Mouse (Mus musculus): ENCODE results near the gene Tep1.
A peak's percentile ranks its signal among the peaks of the same experiment; 100 is the strongest.

Tep1 gene

GRCm38 (mm10) chr14:50855788-50856187 is 14.6 kb downstream of the Tep1 start:
- Histone ChIP-seq H3K4me3 (replicated peaks; ENCODE audit: low read length) (no peak overlapping the region), H3K4me1 (replicated peaks; ENCODE audit: low read depth, low read length) (peaks cover 5% of the 10 kb centered on the region; the same call in 1 of the 2 replicates), H3K9me3 (ENCODE audit: low read length) (peaks cover 3% of the 10 kb centered on the region; the same call in 1 of the 2 replicates), H3K36me3 (ENCODE audit: insufficient read depth, low read length) (peaks cover 56% of the 10 kb centered on the region), H3K27me3 (ENCODE audit: insufficient read depth, low read length) (no peaks in the 10 kb centered on the region)
- no peak for TF ChIP-seq NANOG (IDR thresholded peaks at IDR 0.05; ENCODE audit: borderline replicate concordance, low read length)
- no peak for TF ChIP-seq POU5F1 (IDR thresholded peaks at IDR 0.05; ENCODE audit: borderline replicate concordance, low read length)
- no peak for TF ChIP-seq CTCF (conservative IDR thresholded peaks at IDR 0.05; ENCODE audit: low read length)

- H3K9me3 ChIP-seq (ENCODE audit: low read length) = no peaks in the 10 kb centered on the region
- no peak overlapping the region for H3K4me3 ChIP-seq (replicated peaks; ENCODE audit: low read length)
- peaks cover 46% of the 10 kb centered on the region for H3K36me3 ChIP-seq (ENCODE audit: insufficient read depth, low read length)
- peaks cover 16% of the 10 kb centered on the region for H3K4me1 ChIP-seq (replicated peaks; ENCODE audit: low read depth, low read length)
- no peaks in the 10 kb centered on the region for H3K27me3 ChIP-seq (ENCODE audit: insufficient read depth, low read length)
- no peak for TF ChIP-seq POU5F1 (IDR thresholded peaks at IDR 0.05; ENCODE audit: borderline replicate concordance, low read length)
- TF ChIP-seq NANOG (IDR thresholded peaks at IDR 0.05; ENCODE audit: borderline replicate concordance, low read length) = no peak
- TF ChIP-seq CTCF (conservative IDR thresholded peaks at IDR 0.05; ENCODE audit: low read length) = peak; percentile 42
Observed at GRCm38 (mm10) chr14:50837236-50837635, 33.1 kb downstream of the Tep1 start.

DNA sequence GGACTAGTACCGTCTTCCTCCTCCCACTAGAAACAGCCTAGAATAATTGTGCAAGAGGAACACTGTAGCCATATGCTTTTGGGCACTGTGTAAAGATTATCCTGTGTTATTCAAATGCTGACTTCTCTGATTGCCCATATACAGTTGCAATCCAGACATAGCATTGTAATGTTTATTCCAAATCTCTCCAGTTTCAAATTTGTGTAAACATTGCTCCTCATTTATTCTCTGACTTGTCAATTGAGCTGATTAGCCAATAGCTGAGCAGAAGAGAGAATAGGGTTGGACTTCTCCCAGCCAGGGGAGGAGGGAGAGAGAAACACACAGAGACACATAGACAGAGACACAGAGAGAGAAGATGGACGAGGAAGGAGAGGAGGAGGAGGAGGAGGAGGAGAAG is 35.9 kb downstream of the Tep1 start:
- Histone ChIP-seq H3K36me3 (ENCODE audit: insufficient read depth, low read length) (peaks cover 36% of the 10 kb centered on the region), H3K4me3 (replicated peaks; ENCODE audit: low read length) (no peak overlapping the region), H3K9me3 (ENCODE audit: low read length) (no peaks in the 10 kb centered on the region), H3K27me3 (ENCODE audit: insufficient read depth, low read length) (peaks cover 4% of the 10 kb centered on the region), H3K4me1 (replicated peaks; ENCODE audit: low read depth, low read length) (peaks cover 21% of the 10 kb centered on the region)
- TF ChIP-seq CTCF (conservative IDR thresholded peaks at IDR 0.05; ENCODE audit: low read length) (no peak), POU5F1 (IDR thresholded peaks at IDR 0.05; ENCODE audit: borderline replicate concordance, low read length) (no peak), NANOG (IDR thresholded peaks at IDR 0.05; ENCODE audit: borderline replicate concordance, low read length) (no peak)

GRCm38 (mm10) chr14:50833964-50834363 is 36.4 kb downstream of the Tep1 start:
- H3K27me3 ChIP-seq (ENCODE audit: insufficient read depth, low read length) = peaks cover 7% of the 10 kb centered on the region
- H3K4me1 ChIP-seq (replicated peaks; ENCODE audit: low read depth, low read length) = peaks cover 24% of the 10 kb centered on the region
- H3K4me3 ChIP-seq (replicated peaks; ENCODE audit: low read length) = no peak overlapping the region
- peaks cover 36% of the 10 kb centered on the region for H3K36me3 ChIP-seq (ENCODE audit: insufficient read depth, low read length)
- TF ChIP-seq POU5F1 (IDR thresholded peaks at IDR 0.05; ENCODE audit: borderline replicate concordance, low read length) = no peak
- TF ChIP-seq CTCF (conservative IDR thresholded peaks at IDR 0.05; ENCODE audit: low read length) = no peak
- no peak for TF ChIP-seq NANOG (IDR thresholded peaks at IDR 0.05; ENCODE audit: borderline replicate concordance, low read length)
- no peaks in the 10 kb centered on the region for H3K9me3 ChIP-seq (ENCODE audit: low read length)

- no peak overlapping the region for H3K4me3 ChIP-seq (replicated peaks; ENCODE audit: low read length)
- H3K27me3 ChIP-seq (ENCODE audit: insufficient read depth, low read length) = peaks cover 9% of the 10 kb centered on the region
- no peak for TF ChIP-seq POU5F1 (IDR thresholded peaks at IDR 0.05; ENCODE audit: borderline replicate concordance, low read length)
- no peak for TF ChIP-seq NANOG (IDR thresholded peaks at IDR 0.05; ENCODE audit: borderline replicate concordance, low read length)
- no peak for TF ChIP-seq CTCF (conservative IDR thresholded peaks at IDR 0.05; ENCODE audit: low read length)
Observed at GRCm38 (mm10) chr14:50829878-50830277, 40.5 kb downstream of the Tep1 start.

DNA sequence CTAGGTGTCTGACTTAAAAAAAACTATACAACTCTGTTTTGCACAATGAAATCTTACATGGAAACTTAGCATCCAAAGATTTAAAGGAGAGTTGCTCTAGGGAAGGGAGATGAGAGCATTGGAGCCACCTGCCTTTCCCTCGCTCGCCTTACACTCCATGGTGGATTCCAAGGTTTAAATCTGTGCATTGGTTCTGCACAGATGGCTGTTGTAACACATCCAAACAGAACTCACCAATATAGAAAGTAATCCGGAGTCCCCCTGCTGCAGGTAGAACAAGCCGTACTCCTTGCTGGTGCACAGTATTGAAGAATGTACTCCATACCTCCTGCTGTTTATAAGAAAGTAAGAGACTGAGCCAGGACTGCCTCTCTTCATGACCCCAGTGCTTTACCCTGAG is 43.8 kb downstream of the Tep1 start:
- peaks cover 9% of the 10 kb centered on the region for H3K27me3 ChIP-seq (ENCODE audit: insufficient read depth, low read length)
- peaks cover 12% of the 10 kb centered on the region for H3K4me1 ChIP-seq (replicated peaks; ENCODE audit: low read depth, low read length)
- TF ChIP-seq NANOG (IDR thresholded peaks at IDR 0.05; ENCODE audit: borderline replicate concordance, low read length) = no peak
- no peak overlapping the region for H3K4me3 ChIP-seq (replicated peaks; ENCODE audit: low read length)
- H3K9me3 ChIP-seq (ENCODE audit: low read length) = no peaks in the 10 kb centered on the region
- H3K36me3 ChIP-seq (ENCODE audit: insufficient read depth, low read length) = peaks cover 38% of the 10 kb centered on the region

More at GRCm38 (mm10) chr14:50829878-50830277, 40.5 kb downstream of the Tep1 start:
- H3K4me1 ChIP-seq (replicated peaks; ENCODE audit: low read depth, low read length) = peaks cover 12% of the 10 kb centered on the region
- H3K9me3 ChIP-seq (ENCODE audit: low read length) = no peaks in the 10 kb centered on the region
- H3K36me3 ChIP-seq (ENCODE audit: insufficient read depth, low read length) = peaks cover 19% of the 10 kb centered on the region

- no peaks in the 10 kb centered on the region for H3K9me3 ChIP-seq (ENCODE audit: low read length)
- H3K36me3 ChIP-seq (ENCODE audit: insufficient read depth, low read length) = peaks cover 56% of the 10 kb centered on the region
- no peak overlapping the region for H3K4me3 ChIP-seq (replicated peaks; ENCODE audit: low read length)
- peaks cover 5% of the 10 kb centered on the region; the same call in 1 of the 2 replicates for H3K27me3 ChIP-seq (ENCODE audit: insufficient read depth, low read length)
- peaks cover 4% of the 10 kb centered on the region; the same call in 1 of the 2 replicates for H3K4me1 ChIP-seq (replicated peaks; ENCODE audit: low read depth, low read length)
- TF ChIP-seq POU5F1 (IDR thresholded peaks at IDR 0.05; ENCODE audit: borderline replicate concordance, low read length) (no peak), CTCF (conservative IDR thresholded peaks at IDR 0.05; ENCODE audit: low read length) (no peak), NANOG (IDR thresholded peaks at IDR 0.05; ENCODE audit: borderline replicate concordance, low read length) (no peak)
Observed at GRCm38 (mm10) chr14:50824219-50824618, 46.1 kb downstream of the Tep1 start.

- Histone ChIP-seq H3K36me3 (ENCODE audit: insufficient read depth, low read length) (peaks cover 65% of the 10 kb centered on the region), H3K9me3 (ENCODE audit: low read length) (no peaks in the 10 kb centered on the region), H3K4me1 (replicated peaks; ENCODE audit: low read depth, low read length) (no peaks in the 10 kb centered on the region), H3K4me3 (replicated peaks; ENCODE audit: low read length) (no peak overlapping the region), H3K27me3 (ENCODE audit: insufficient read depth, low read length) (no peaks in the 10 kb centered on the region)
- TF ChIP-seq NANOG (IDR thresholded peaks at IDR 0.05; ENCODE audit: borderline replicate concordance, low read length) = no peak
- TF ChIP-seq CTCF (conservative IDR thresholded peaks at IDR 0.05; ENCODE audit: low read length) = peak; percentile 34
- no peak for TF ChIP-seq POU5F1 (IDR thresholded peaks at IDR 0.05; ENCODE audit: borderline replicate concordance, low read length)
Observed at GRCm38 (mm10) chr14:50823240-50823639, 47.1 kb downstream of the Tep1 start.

GRCm38 (mm10) chr14:50813060-50813459 is 57.3 kb downstream of the Tep1 start:
- Histone ChIP-seq H3K9me3 (ENCODE audit: low read length) (no peaks in the 10 kb centered on the region), H3K4me3 (replicated peaks; ENCODE audit: low read length) (no peak overlapping the region), H3K27me3 (ENCODE audit: insufficient read depth, low read length) (no peaks in the 10 kb centered on the region), H3K4me1 (replicated peaks; ENCODE audit: low read depth, low read length) (peaks cover 19% of the 10 kb centered on the region), H3K36me3 (ENCODE audit: insufficient read depth, low read length) (peaks cover 81% of the 10 kb centered on the region)
- TF ChIP-seq NANOG (IDR thresholded peaks at IDR 0.05; ENCODE audit: borderline replicate concordance, low read length) (no peak), POU5F1 (IDR thresholded peaks at IDR 0.05; ENCODE audit: borderline replicate concordance, low read length) (no peak), CTCF (conservative IDR thresholded peaks at IDR 0.05; ENCODE audit: low read length) (no peak)

Data from E14TG2a.4 (cell line).